Mouse (Mus musculus) embryonic facial prominence, embryonic 10.5 days (tissue): ENCODE data around the gene Spocd1. TPM values are rescaled to one million over a fixed set of nuclear protein-coding genes. Genes with fewer than 3 reads are reported as not detected.

Experiments used
- DNase-seq: peaks from one replicate; pipeline ENCODE4 v3.0.0-alpha.2; 2017; ENCODE audit warnings: low spot score
- H3K27ac ChIP-seq: fragments of 300-500 bp; sonication (generic); replicated peaks from 2 replicates; pipeline ENCODE4 v1.5.1; 2016; ENCODE audit warnings: mild to moderate bottlenecking
- H3K27me3 ChIP-seq: fragments of 300-500 bp; sonication (generic); replicated peaks from 2 replicates; pipeline ENCODE4 v1.6.1; 2016; ENCODE audit warnings: low read depth, mild to moderate bottlenecking; ENCODE audit not compliant: poor library complexity, severe bottlenecking
- H3K36me3 ChIP-seq: fragments of 300-500 bp; sonication (generic); replicated peaks from 2 replicates; pipeline ENCODE4 v1.6.1; 2016; ENCODE audit warnings: mild to moderate bottlenecking, moderate library complexity
- H3K4me1 ChIP-seq: fragments of 300-500 bp; sonication (generic); 2 replicates; pipeline ENCODE4 v1.6.1; 2016
- H3K4me3 ChIP-seq: fragments of 300-500 bp; sonication (generic); 2 replicates; pipeline ENCODE4 v1.5.1; 2016; ENCODE audit warnings: mild to moderate bottlenecking, moderate library complexity
- H3K9me3 ChIP-seq: fragments of 300-500 bp; sonication (generic); 2 replicates; pipeline ENCODE4 v1.6.1; 2016; ENCODE audit warnings: mild to moderate bottlenecking
- WGBS: fragments of 180-500 bp; shearing (Covaris S2); methylation state at CpG from one replicate; pipeline ENCODE4 v1.1.7; 2016; 5-methylcytosine and 5-hydroxymethylcytosine counted together
- polyA plus RNA-seq: library from polyadenylated mRNA; unstranded; fragments of >200 nt; fragmentation: Nextera tagmentation; extraction: Ambion mirVana; gene quantifications from 2 replicates; pipeline ENCODE4 v1.2.1, GENCODE M21; 2016

Gene Spocd1
- polyA plus RNA-seq, 1 experiment from 2014 or later: not detected

DNA sequence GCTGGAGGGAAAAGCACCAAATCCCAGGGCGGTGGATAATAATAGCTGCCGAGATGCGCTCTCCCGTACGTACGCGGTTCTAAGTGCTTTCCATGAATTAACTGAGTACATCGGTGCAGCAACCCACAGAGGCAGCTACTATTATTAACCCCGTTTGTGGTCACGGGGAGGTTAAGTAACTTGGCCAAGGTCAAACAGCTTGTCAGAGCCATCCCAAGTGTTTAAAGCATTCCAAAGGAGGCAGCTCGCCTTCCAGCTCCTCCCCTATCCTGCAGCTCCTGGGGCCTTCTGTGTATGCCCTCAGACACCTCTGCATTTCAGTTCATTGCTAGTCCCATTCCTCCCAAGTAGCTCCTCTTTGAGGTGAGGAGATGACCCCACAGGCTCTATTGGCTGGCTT is 36.2 kb downstream of the Spocd1 start:
- Histone ChIP-seq H3K27me3 (peaks cover 56% of the 10 kb centered on the region), H3K27ac (no peak overlapping the region), H3K9me3 (no peaks in the 10 kb centered on the region), H3K4me1 (peaks cover 49% of the 10 kb centered on the region), H3K36me3 (no peaks in the 10 kb centered on the region), H3K4me3 (no peak overlapping the region)
- no peak for DNase-seq
- 68% methylated on average over 11 of the region's 11 CpGs for WGBS

DNA sequence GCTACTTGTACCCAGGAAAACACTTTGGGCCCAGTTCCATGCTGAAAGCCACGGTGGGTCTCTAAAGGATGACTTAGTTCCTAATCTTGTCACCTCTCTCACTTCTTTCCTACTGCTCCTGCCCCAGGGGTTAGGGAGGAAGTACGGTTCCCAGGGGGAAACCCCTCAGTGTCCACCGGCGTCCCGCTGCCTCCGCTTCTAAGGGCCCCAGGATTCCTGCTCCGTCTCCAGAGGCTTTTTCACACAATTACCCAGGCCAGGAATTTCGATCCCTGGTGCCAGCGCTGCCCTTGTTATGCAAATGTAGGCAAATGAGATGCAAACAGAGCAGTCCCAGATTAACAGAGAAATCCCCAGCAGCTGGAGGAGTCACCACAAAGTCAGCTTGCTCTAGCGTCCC is 37.2 kb downstream of the Spocd1 start:
- 15% methylated on average over 10 of the region's 10 CpGs for WGBS
- H3K27ac ChIP-seq: no peak overlapping the region
- H3K27me3 ChIP-seq: peaks cover 52% of the 10 kb centered on the region
- H3K4me1 ChIP-seq: peaks cover 43% of the 10 kb centered on the region
- no peaks in the 10 kb centered on the region for H3K9me3 ChIP-seq
- no peak for DNase-seq
- H3K36me3 ChIP-seq: no peaks in the 10 kb centered on the region
- H3K4me3 ChIP-seq: no peak overlapping the region

DNA sequence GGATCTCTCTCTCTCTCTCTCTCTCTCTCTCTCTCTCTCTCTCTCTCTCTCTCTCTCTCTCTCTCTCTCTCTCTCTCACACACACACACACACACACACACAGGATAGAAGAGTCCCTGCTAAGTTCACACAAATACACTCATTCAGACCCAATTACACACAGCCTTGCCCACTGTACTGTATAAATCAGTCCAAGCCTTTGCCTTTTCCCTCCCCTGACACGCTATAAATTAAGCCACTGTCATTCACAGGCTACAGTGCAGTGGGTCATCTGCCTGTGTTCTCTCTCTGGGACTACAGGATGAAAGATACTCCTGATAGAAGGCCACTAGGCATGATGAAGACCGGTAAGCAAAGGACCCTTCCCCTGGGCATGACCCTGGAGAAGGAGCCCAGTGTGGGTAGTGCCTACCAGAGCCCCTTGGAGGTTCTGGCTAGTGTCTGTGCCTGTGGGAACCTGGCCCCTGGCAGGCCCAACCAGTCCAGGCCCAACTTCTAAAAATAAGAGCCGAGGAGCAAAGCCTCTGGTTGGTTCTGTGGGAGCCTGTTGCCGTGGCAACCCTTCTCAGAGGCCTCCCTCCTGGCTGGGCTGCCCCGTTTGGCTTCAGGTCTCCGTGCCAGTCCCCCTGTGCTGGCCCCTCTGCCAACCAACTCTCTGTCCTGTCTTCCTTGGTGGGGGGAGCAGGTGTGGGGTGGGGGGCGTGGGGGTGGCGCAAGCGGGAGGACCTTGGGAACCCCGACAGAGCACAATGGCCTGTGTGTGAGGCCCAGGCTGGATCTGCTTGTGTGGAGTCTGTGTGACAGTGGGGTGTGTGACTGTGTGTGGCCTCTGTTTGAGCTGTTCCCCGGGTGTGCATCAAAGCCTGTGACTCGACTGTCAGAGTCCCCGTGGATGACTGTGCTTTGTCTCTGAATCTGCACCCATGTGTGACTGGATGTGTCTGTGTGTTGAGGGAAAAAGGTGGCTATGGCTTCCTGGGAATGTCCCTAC is 38.3 kb downstream of the Spocd1 start:
- Histone ChIP-seq H3K9me3 (no peaks in the 10 kb centered on the region), H3K27ac (peak overlapping the region; percentile 31; the same call in 1 of the 2 replicates), H3K4me3 (peak overlapping the region; percentile 8; the same call in 1 of the 2 replicates), H3K27me3 (peaks cover 52% of the 10 kb centered on the region), H3K4me1 (peaks cover 44% of the 10 kb centered on the region), H3K36me3 (no peaks in the 10 kb centered on the region)
- DNase-seq: peak; percentile 61
- 51% methylated on average over 13 of the region's 13 CpGs for WGBS

DNA sequence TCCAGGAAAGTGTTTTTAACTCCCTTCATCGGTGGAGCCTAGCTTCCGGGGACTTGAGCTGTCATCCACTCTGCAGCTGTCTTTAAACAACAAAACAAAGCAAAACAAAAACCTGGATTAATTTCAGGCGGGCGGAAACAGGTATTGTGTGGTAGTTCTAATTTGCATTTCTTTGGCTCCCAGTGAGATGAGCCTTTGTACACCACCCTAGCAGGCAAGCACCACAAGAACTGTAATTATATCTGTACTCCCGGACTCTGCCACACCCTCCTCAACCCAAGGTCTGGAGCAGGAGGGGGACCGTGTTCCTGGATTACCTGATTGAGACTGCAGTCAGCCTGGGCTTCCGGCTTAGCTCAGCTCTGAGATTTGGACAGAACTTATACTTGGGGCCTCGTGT is 41.1 kb downstream of the Spocd1 start:
- Histone ChIP-seq H3K27me3 (peaks cover 79% of the 10 kb centered on the region), H3K9me3 (no peaks in the 10 kb centered on the region), H3K27ac (no peak overlapping the region), H3K4me3 (no peak overlapping the region), H3K36me3 (no peaks in the 10 kb centered on the region), H3K4me1 (peaks cover 47% of the 10 kb centered on the region)
- 52% methylated on average over 8 of the region's 8 CpGs for WGBS
- no peak for DNase-seq

DNA sequence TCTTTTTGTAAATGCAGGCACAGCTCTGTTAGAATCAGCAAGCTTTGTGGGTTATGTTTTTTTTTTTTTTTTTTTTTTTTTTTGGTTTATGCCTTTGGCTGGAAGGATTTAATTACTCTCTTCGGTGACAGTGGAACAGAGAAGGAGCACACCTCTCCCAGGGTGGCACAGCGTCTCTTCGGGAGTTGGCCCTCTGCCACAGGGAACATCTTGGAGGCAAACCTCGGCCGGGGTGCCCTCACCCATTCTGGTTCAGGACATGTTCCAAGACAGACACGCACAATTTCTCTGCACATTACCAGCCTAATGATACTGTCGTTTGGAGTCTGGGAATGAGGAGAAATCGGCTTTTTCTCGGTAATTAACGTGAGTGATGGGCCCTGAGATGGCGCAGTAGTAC is 41.8 kb downstream of the Spocd1 start:
- Histone ChIP-seq H3K9me3 (no peaks in the 10 kb centered on the region), H3K4me3 (no peak overlapping the region), H3K4me1 (peaks cover 41% of the 10 kb centered on the region), H3K27me3 (peaks cover 79% of the 10 kb centered on the region), H3K27ac (no peak overlapping the region), H3K36me3 (no peaks in the 10 kb centered on the region)
- DNase-seq: no peak
- WGBS: 81% methylated on average over 11 of the region's 11 CpGs

DNA sequence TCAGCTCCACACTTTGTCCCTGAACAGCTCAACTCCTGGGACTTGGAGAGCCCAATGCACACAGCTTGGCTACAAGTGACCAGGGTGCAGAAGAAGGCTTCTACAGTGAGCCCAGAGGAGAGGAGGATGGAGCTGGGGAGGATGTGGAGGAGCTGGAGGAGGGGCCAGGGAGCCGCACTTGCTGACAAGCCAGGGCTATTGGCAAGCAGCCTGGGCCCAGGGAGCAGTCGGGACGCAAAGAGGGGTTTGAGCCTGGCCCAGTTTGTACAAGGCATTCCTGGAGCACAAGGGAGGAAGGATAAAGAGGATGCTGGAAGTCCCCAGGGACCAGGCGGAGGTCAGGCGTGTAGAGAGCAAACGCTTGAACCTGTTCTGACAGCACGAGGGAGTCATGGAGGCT is 42.9 kb downstream of the Spocd1 start:
- WGBS: 35% methylated on average over 7 of the region's 7 CpGs
- Histone ChIP-seq H3K9me3 (no peaks in the 10 kb centered on the region), H3K4me1 (peaks cover 36% of the 10 kb centered on the region), H3K4me3 (no peak overlapping the region), H3K36me3 (no peaks in the 10 kb centered on the region), H3K27ac (no peak overlapping the region), H3K27me3 (peaks cover 79% of the 10 kb centered on the region)
- DNase-seq: no peak

DNA sequence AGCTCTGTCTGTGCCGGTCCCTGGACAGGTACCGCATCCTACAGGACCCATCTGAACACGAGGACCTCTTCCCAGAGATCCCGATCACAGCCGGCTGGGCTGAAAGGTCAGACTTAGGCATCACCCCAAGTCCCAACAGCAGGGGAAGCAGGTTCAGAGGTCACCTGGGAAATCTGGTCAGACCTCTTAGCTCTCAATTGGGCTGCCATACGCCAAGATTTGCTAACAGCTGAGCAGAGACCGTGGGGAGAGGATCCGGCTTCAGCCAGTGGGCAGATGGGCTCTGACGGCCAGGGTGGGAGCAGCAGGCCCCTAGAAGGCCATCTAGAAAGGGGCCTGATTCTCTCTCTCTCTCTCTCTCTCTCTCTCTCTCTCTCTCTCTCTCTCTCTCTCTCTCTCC is 45.2 kb downstream of the Spocd1 start:
- no peak overlapping the region for H3K4me3 ChIP-seq
- WGBS: 64% methylated on average over 9 of the region's 9 CpGs
- no peaks in the 10 kb centered on the region for H3K9me3 ChIP-seq
- H3K27me3 ChIP-seq: peaks cover 77% of the 10 kb centered on the region
- DNase-seq: no peak
- H3K36me3 ChIP-seq: no peaks in the 10 kb centered on the region
- peaks cover 20% of the 10 kb centered on the region for H3K4me1 ChIP-seq
- H3K27ac ChIP-seq: no peak overlapping the region

DNA sequence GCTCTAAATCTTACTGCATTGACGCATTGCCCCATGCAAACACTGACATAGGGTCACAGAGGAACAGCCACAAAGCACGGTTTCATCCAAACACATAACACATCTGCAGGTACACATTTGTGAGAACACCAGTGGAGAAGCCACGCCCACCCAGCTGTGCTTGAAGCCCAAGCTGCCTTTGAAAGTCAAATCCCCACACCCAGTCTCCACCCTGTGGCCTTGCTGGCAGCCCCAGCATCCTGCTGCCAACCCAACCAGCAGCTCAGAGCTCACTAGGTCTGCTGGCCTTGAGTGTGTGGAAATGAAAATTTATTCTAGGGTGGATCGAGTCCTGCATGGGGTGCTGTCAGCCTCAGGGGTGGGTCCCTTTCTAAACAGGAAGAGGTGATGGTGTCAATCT is 48.2 kb downstream of the Spocd1 start:
- Histone ChIP-seq H3K4me1 (peaks cover 21% of the 10 kb centered on the region), H3K9me3 (no peaks in the 10 kb centered on the region), H3K27me3 (peaks cover 91% of the 10 kb centered on the region), H3K36me3 (no peaks in the 10 kb centered on the region), H3K27ac (no peak overlapping the region), H3K4me3 (no peak overlapping the region)
- no peak for DNase-seq
- 76% methylated on average over 4 of the region's 4 CpGs for WGBS

DNA sequence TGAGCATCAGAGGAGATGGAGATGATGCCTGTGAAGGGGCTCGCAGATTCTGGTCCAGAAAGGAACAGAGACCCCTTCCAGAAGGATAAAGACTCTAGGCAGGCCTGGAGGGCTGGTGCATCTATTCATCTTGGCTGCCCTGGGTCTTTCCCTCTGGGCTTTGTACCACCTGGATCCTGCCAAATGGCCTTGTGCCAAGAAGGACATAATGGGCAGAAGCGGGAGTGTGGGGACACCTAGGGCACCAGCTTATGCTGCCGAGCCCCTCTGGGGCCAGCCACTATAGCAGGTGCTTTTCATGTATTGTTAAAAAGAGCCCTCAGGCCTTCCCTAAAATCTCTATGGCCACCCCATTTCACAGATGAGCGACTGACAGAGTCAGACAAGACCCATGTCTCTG is 49.2 kb downstream of the Spocd1 start:
- H3K4me1 ChIP-seq: peaks cover 31% of the 10 kb centered on the region
- WGBS: 87% methylated on average over 4 of the region's 4 CpGs
- peaks cover 91% of the 10 kb centered on the region for H3K27me3 ChIP-seq

DNA sequence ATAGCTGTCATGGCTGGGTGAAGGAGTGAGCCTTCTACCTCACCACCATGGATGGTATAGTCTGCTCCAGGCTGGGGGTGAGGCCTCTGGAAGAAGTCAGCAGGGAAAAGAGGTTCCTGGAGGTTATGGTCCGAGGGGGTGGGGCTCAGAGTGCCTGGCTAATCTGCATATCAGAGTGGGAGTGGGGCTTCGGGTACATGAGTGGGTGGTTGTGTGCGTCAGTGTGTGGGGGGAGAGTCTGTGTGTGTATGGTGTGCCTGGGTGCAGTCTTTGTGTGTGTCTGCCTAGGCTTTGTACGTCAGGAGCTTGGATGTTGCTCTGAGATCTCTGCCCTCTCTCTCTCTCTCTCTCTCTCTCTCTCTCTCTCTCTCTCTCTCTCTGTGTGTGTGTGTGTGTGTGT is 49.9 kb downstream of the Spocd1 start:
- peaks cover 38% of the 10 kb centered on the region for H3K4me1 ChIP-seq
- WGBS: 83% methylated on average over 4 of the region's 4 CpGs

More for the DNA sequence above, 49.2 kb downstream of the Spocd1 start:
- DNase-seq: no peak
- no peaks in the 10 kb centered on the region for H3K9me3 ChIP-seq
- no peak overlapping the region for H3K27ac ChIP-seq
- no peaks in the 10 kb centered on the region for H3K36me3 ChIP-seq
- H3K4me3 ChIP-seq: no peak overlapping the region

DNA sequence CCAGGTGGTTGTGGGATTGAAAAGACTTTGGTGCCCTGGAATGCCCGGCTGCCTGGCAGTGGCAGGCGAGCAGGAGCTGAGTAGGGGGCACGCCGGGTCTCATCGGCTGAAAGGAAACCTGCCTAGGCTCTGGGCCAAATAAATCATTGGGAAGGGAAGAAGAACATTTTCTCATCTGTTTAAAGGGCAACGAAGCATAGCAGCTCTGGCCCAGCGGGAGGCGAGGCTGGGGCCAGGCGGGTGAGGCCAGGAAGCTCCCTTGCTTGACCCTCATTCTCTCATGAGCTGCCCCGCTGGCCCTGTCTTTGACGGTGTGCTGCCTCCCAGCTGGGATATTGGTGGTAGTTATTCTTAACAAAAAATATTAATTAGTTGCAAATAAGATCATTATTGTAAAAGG is 52.6 kb downstream of the Spocd1 start:
- Histone ChIP-seq H3K27ac (no peak overlapping the region), H3K36me3 (no peaks in the 10 kb centered on the region), H3K9me3 (no peaks in the 10 kb centered on the region), H3K4me3 (no peak overlapping the region), H3K4me1 (peaks cover 55% of the 10 kb centered on the region), H3K27me3 (peaks cover 89% of the 10 kb centered on the region)
- no peak for DNase-seq
- WGBS: 42% methylated on average over 11 of the region's 11 CpGs

More for the DNA sequence above, 49.9 kb downstream of the Spocd1 start:
- Histone ChIP-seq H3K9me3 (no peaks in the 10 kb centered on the region), H3K36me3 (no peaks in the 10 kb centered on the region), H3K4me3 (no peak overlapping the region), H3K27me3 (peaks cover 91% of the 10 kb centered on the region), H3K27ac (no peak overlapping the region)
- no peak for DNase-seq

DNA sequence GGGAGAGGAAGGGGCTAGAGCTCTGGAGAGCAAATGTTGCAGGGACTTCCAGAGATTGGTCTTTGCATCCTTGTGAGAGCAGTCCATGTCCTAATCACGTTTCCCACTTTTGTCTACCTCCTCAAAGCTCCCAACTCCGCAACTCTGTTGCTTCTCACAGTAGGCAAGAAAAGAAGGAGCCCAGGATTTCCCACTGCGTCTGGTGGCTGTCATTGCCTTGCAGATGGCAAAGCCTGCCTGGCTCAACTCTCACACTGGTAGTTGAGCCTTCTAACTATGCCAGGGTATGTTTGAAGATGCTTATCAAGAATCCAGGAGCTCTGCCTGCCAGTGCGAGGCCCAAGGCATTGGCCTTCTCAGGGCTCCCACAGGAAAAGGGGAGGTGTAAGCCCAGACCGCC is 54.0 kb downstream of the Spocd1 start:
- peaks cover 95% of the 10 kb centered on the region for H3K27me3 ChIP-seq
- WGBS: 16% methylated on average over 5 of the region's 5 CpGs
- no peak overlapping the region for H3K27ac ChIP-seq
- DNase-seq: no peak
- H3K4me1 ChIP-seq: peaks cover 66% of the 10 kb centered on the region
- no peaks in the 10 kb centered on the region for H3K36me3 ChIP-seq
- H3K4me3 ChIP-seq: no peak overlapping the region
- H3K9me3 ChIP-seq: no peaks in the 10 kb centered on the region

DNA sequence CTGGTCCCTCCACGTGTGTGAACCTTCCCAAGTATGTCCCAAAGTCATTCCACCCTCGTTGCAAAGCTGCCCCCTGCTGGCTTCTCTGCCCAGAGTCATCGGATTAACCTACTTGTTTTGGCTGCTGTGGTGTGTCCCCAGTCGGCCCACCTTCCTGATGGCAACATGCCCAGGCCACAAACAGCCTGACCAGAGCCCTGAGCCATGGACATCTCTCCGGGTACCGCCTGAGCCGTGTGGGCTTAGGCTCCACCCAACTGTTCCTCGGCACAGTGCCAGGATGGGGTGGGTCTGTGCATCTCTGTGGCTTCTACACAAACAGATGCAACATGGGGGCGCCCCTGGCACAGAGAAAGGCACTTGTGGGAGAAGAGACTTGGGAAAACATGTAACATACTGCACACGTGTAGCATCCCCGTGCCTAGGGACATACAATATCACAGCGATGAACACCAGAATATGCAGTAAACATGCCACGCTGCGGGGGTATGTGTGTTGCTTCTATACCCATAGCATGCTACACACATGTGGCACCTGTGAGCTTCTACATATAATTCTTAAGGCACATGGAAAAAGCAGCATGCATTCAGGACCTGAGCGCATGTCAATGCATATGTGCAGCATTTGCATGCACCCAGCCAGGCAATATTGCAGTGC is 54.8 kb downstream of the Spocd1 start:
- Histone ChIP-seq H3K27me3 (peaks cover 95% of the 10 kb centered on the region), H3K27ac (no peak overlapping the region), H3K4me1 (peaks cover 74% of the 10 kb centered on the region), H3K4me3 (peak overlapping the region; percentile 73), H3K9me3 (no peaks in the 10 kb centered on the region), H3K36me3 (no peaks in the 10 kb centered on the region)
- 4% methylated on average over 15 of the region's 15 CpGs for WGBS
- peak; percentile 75 for DNase-seq
